Mouse (Mus musculus): Measurements from ENCODE around the gene Vstm4. TPM values are rescaled to one million over a fixed set of nuclear protein-coding genes. Genes with fewer than 3 reads are reported as not detected.

Gene Vstm4
- total RNA-seq, 1 experiment, result 0.36 TPM

GRCm38 (mm10) chr14:32858941-32859510, 2.5 kb downstream of the Vstm4 start:
- no peak overlapping the region for H3K4me3 ChIP-seq (ENCODE audit: insufficient read depth in 1 of 2, low read depth in 1 of 2, low read length in 2 of 2, poor library complexity in 1 of 2, severe bottlenecking in 1 of 2)

GRCm38 (mm10) chr14:32859831-32860569, 3.4 kb downstream of the Vstm4 start:
- TF ChIP-seq ZC3H11A (IDR thresholded peaks at IDR 0.05; ENCODE audit: borderline replicate concordance, low read depth, low read length), result no peak
- peak; percentile 99 for TF ChIP-seq MAFK (IDR thresholded peaks at IDR 0.05; ENCODE audit: insufficient read depth, low read depth, low read length)
- TF ChIP-seq HCFC1 (IDR thresholded peaks at IDR 0.05; ENCODE audit: borderline replicate concordance, insufficient read depth, low read length), result no peak
- TF ChIP-seq ZNF384 (IDR thresholded peaks at IDR 0.05; ENCODE audit: low read depth, low read length), result no peak
- no peak for TF ChIP-seq CHD2 (IDR thresholded peaks at IDR 0.05; ENCODE audit: low read depth, low read length)
- Histone ChIP-seq H3K4me3 (ENCODE audit: insufficient read depth in 1 of 2, low read depth in 1 of 2, low read length in 2 of 2, poor library complexity in 1 of 2, severe bottlenecking in 1 of 2) (no peak overlapping the region), H3K4me1 (ENCODE audit: control insufficient read depth in 2 of 2, insufficient read depth in 2 of 2, low read length in 2 of 2, poor library complexity in 1 of 2) (peaks cover 2 to 3% of the 10 kb centered on the region in 2 experiments; a peak in 1 of 4 replicates), H3K27ac (ENCODE audit: insufficient read depth, low read depth, low read length, poor library complexity, severe bottlenecking) (no peak overlapping the region), H3K9ac (ENCODE audit: insufficient read depth, low read depth, low read length, poor library complexity, severe bottlenecking) (no peak overlapping the region), H3K9me3 (ENCODE audit: control insufficient read depth, insufficient read depth, low read depth, low read length) (no peaks in the 10 kb centered on the region), H3K36me3 (ENCODE audit: control insufficient read depth, insufficient read depth, low read length, poor library complexity, severe bottlenecking) (no peaks in the 10 kb centered on the region)
- in situ Hi-C loops (cut with MboI; ENCODE audit: low sequenced_read_pairs in 2 of 2, unreplicated experiment in 2 of 2), result no loop called here
- no peak for DNase-seq (ENCODE audit: low read depth, low spot score)

More at GRCm38 (mm10) chr14:32858941-32859510, 2.5 kb downstream of the Vstm4 start:
- no peak overlapping the region for H3K27ac ChIP-seq (ENCODE audit: insufficient read depth, low read depth, low read length, poor library complexity, severe bottlenecking)
- H3K4me1 ChIP-seq (ENCODE audit: control insufficient read depth in 2 of 2, insufficient read depth in 2 of 2, low read length in 2 of 2, poor library complexity in 1 of 2), result peaks cover 2 to 3% of the 10 kb centered on the region in 2 experiments; a peak in 1 of 4 replicates
- H3K9ac ChIP-seq (ENCODE audit: insufficient read depth, low read depth, low read length, poor library complexity, severe bottlenecking), result no peak overlapping the region
- no peak for TF ChIP-seq HCFC1 (IDR thresholded peaks at IDR 0.05; ENCODE audit: borderline replicate concordance, insufficient read depth, low read length)
- no peak for TF ChIP-seq ZC3H11A (IDR thresholded peaks at IDR 0.05; ENCODE audit: borderline replicate concordance, low read depth, low read length)
- no peak for TF ChIP-seq ZNF384 (IDR thresholded peaks at IDR 0.05; ENCODE audit: low read depth, low read length)
- no peak for TF ChIP-seq MAFK (IDR thresholded peaks at IDR 0.05; ENCODE audit: insufficient read depth, low read depth, low read length)
- TF ChIP-seq CHD2 (IDR thresholded peaks at IDR 0.05; ENCODE audit: low read depth, low read length), result no peak
- in situ Hi-C loops (cut with MboI; ENCODE audit: low sequenced_read_pairs in 2 of 2, unreplicated experiment in 2 of 2), result no loop called here
- no peaks in the 10 kb centered on the region for H3K36me3 ChIP-seq (ENCODE audit: control insufficient read depth, insufficient read depth, low read length, poor library complexity, severe bottlenecking)
- H3K9me3 ChIP-seq (ENCODE audit: control insufficient read depth, insufficient read depth, low read depth, low read length), result no peaks in the 10 kb centered on the region
- no peak for DNase-seq (ENCODE audit: low read depth, low spot score)

GRCm38 (mm10) chr14:32861149-32861581, 4.6 kb downstream of the Vstm4 start:
- no peak overlapping the region for H3K4me3 ChIP-seq (ENCODE audit: insufficient read depth in 1 of 2, low read depth in 1 of 2, low read length in 2 of 2, poor library complexity in 1 of 2, severe bottlenecking in 1 of 2)
- TF ChIP-seq ZNF384 (IDR thresholded peaks at IDR 0.05; ENCODE audit: low read depth, low read length) (no peak), MAFK (IDR thresholded peaks at IDR 0.05; ENCODE audit: insufficient read depth, low read depth, low read length) (no peak), CHD2 (IDR thresholded peaks at IDR 0.05; ENCODE audit: low read depth, low read length) (no peak), ZC3H11A (IDR thresholded peaks at IDR 0.05; ENCODE audit: borderline replicate concordance, low read depth, low read length) (no peak), HCFC1 (IDR thresholded peaks at IDR 0.05; ENCODE audit: borderline replicate concordance, insufficient read depth, low read length) (no peak)
- no peaks in the 10 kb centered on the region for H3K9me3 ChIP-seq (ENCODE audit: control insufficient read depth, insufficient read depth, low read depth, low read length)
- H3K36me3 ChIP-seq (ENCODE audit: control insufficient read depth, insufficient read depth, low read length, poor library complexity, severe bottlenecking), result no peaks in the 10 kb centered on the region
- no peak overlapping the region for H3K27ac ChIP-seq (ENCODE audit: insufficient read depth, low read depth, low read length, poor library complexity, severe bottlenecking)
- H3K4me1 ChIP-seq (ENCODE audit: control insufficient read depth in 2 of 2, insufficient read depth in 2 of 2, low read length in 2 of 2, poor library complexity in 1 of 2), result peaks cover 2 to 3% of the 10 kb centered on the region in 2 experiments; a peak in 1 of 4 replicates
- no peak for DNase-seq (ENCODE audit: low read depth, low spot score)
- no peak overlapping the region for H3K9ac ChIP-seq (ENCODE audit: insufficient read depth, low read depth, low read length, poor library complexity, severe bottlenecking)
- in situ Hi-C loops (cut with MboI; ENCODE audit: low sequenced_read_pairs in 2 of 2, unreplicated experiment in 2 of 2), result no loop called here

- in situ Hi-C loops (cut with MboI; ENCODE audit: low sequenced_read_pairs in 2 of 2, unreplicated experiment in 2 of 2), result no loop called here
- peaks cover 0 to 3% of the 10 kb centered on the region in 2 experiments; a peak in 1 of 4 replicates for H3K4me1 ChIP-seq (ENCODE audit: control insufficient read depth in 2 of 2, insufficient read depth in 2 of 2, low read length in 2 of 2, poor library complexity in 1 of 2)
- no peaks in the 10 kb centered on the region for H3K36me3 ChIP-seq (ENCODE audit: control insufficient read depth, insufficient read depth, low read length, poor library complexity, severe bottlenecking)
- no peak for DNase-seq (ENCODE audit: low read depth, low spot score)
- no peaks in the 10 kb centered on the region for H3K9me3 ChIP-seq (ENCODE audit: control insufficient read depth, insufficient read depth, low read depth, low read length)
- H3K4me3 ChIP-seq (ENCODE audit: insufficient read depth in 1 of 2, low read depth in 1 of 2, low read length in 2 of 2, poor library complexity in 1 of 2, severe bottlenecking in 1 of 2), result no peak overlapping the region
- H3K9ac ChIP-seq (ENCODE audit: insufficient read depth, low read depth, low read length, poor library complexity, severe bottlenecking), result no peak overlapping the region
- no peak overlapping the region for H3K27ac ChIP-seq (ENCODE audit: insufficient read depth, low read depth, low read length, poor library complexity, severe bottlenecking)
- TF ChIP-seq CHD2 (IDR thresholded peaks at IDR 0.05; ENCODE audit: low read depth, low read length) (no peak), ZNF384 (IDR thresholded peaks at IDR 0.05; ENCODE audit: low read depth, low read length) (no peak), HCFC1 (IDR thresholded peaks at IDR 0.05; ENCODE audit: borderline replicate concordance, insufficient read depth, low read length) (no peak), ZC3H11A (IDR thresholded peaks at IDR 0.05; ENCODE audit: borderline replicate concordance, low read depth, low read length) (no peak), MAFK (IDR thresholded peaks at IDR 0.05; ENCODE audit: insufficient read depth, low read depth, low read length) (no peak)
Observed at GRCm38 (mm10) chr14:32861656-32862055, 5.1 kb downstream of the Vstm4 start.

Measured in ES-E14 (cell line).